Mouse (Mus musculus): ENCODE results near the gene Klf13.
A peak's percentile ranks its signal among the peaks of the same experiment; 100 is the strongest.

The Klf13 gene

DNA sequence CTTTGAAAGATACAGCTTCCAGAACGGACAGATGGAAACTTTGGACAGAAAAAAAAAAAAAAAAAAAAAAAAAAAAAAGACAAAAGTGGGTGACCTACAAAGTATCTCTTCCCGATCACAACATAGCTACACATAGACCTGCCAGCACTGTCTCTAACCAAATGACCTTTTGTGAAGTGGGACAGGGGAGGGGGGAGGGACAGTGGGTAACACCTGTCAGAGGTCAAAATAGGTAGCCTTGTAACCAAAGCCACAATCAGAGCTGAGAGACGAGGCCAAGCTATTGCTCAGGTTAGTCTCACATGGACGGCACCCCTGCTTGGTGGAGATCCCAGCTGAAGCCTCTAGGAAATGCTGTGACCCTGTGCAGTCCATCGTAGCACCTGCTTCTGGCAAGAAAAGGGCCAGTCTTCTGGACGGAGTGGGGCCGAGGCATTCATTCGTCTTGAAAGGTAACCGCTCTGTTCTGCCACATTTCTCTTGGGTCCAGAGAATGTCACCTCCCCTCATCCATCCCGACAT is 51.1 kb downstream of the Klf13 start:
- no peak for DNase-seq (ENCODE audit: low read depth, low spot score)

GRCm38 (mm10) chr7:63887034-63887551 is 51.6 kb downstream of the Klf13 start:
- DNase-seq (ENCODE audit: low read depth, low spot score) = no peak

DNA sequence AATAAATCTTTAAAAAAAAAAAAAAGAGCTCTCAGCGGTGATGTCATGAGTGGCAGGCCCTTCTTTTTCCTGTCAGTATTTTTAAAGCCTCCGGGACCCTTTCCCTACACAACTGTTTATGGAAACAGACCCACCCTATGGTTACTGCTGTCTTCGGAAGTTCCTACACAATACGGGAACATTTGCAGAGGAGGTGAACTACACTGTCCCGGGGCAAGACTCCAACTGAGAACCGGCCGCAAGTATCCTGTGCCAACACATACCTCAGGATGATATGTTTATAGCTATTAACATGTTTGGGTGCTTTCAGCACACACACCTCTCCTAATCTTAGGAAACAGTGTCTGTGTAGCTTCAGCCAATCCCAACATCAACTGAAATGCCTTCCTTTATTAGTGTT is 53.7 kb downstream of the Klf13 start:
- no peak for DNase-seq (ENCODE audit: low read depth, low spot score)

- DNase-seq (ENCODE audit: low read depth, low spot score) = no peak
These were observed 56.0 kb downstream of the Klf13 start for GRCm38 (mm10) chr7:63882739-63883138.

DNA sequence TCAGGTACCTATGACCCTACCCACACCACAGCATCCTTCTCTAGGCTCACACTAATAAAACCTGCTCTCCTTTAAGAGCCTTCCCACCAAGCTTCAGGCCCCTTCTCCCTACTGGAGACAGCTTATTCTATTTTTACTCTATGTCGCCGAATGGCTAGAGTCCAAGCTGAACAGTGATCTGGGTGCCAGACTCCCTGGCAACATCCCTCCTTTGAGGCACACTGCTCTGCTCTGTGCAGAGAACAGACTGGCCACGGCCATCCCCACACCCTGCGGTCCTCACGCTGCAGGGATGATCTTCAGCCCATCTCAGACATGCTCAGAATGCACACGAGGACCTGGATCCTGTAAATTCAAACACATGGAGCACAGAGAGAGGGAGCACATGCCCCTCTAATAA is 59.1 kb downstream of the Klf13 start:
- DNase-seq (ENCODE audit: low read depth, low spot score) = no peak

DNA sequence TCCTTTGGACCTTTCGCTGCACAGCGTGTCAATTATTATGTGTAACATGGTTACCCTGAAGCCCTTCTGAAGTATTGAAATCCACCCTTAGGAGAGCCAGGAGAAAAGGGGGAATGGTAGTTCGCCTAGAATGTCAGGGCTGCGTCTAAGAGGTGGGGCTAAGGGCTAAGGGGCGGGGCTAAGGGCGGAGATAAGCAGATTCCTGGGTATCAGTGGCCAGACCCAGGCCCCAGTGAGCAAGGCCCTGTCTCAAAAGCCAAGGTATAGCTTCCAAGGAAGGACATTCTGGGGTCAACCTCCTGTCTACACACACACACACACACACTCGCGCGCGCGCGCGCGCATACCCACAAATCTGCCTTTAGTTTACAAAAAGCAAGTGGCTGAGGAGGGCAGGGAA is 61.1 kb downstream of the Klf13 start:
- DNase-seq (ENCODE audit: low read depth, low spot score) = peak; percentile 29

DNA sequence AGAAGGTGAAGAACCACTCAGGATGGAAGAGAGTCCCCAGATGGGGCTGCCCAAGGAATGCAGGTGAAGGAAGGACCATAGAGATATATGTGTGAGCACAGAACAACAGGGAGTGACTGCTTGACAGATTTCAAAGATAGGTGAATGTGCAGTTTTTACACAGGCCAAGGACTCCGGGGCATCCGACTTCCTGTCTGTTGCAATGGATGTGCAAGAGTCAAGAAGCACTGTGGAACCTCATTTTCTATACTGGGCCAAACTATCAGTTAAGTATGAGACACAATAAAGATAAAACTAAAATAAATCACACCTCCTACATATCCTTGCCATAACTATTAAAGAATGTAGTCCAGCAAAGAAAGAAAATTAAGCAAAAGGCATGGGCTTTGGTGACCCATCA is 62.1 kb downstream of the Klf13 start:
- DNase-seq (ENCODE audit: low read depth, low spot score) = no peak

GRCm38 (mm10) chr7:63875686-63876085 is 63.0 kb downstream of the Klf13 start:
- no peak for DNase-seq (ENCODE audit: low read depth, low spot score)

GRCm38 (mm10) chr7:63873880-63874279 is 64.8 kb downstream of the Klf13 start:
- DNase-seq (ENCODE audit: low read depth, low spot score) = no peak

- DNase-seq (ENCODE audit: low read depth, low spot score) = no peak
These were observed 67.0 kb downstream of the Klf13 start for GRCm38 (mm10) chr7:63871698-63872097.

GRCm38 (mm10) chr7:63868356-63868918 is 70.3 kb downstream of the Klf13 start:
- DNase-seq (ENCODE audit: low read depth, low spot score) = no peak

- DNase-seq (ENCODE audit: low read depth, low spot score) = no peak
These were observed 72.8 kb downstream of the Klf13 start for GRCm38 (mm10) chr7:63865911-63866310.

DNA sequence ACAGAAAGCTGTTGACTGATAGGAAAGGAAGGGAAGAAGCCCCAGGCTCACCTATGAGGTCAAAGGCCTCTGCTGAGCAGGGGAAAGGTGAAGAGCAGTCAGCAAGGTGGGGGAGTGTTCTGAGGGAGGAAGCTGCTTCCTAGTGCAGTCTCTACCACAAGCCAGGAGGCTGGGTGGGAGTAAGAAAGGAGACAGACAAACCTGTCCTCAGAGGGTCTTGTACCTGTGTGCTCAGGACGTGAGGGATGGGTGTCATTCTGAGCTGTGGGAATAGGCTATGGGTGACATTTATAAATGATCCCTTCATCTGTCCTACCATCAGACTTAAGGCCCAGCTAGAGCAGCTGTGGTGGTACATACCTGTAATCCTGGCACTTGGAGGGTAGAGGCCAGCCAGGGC is 75.7 kb downstream of the Klf13 start:
- DNase-seq (ENCODE audit: low read depth, low spot score) = no peak

GRCm38 (mm10) chr7:63861123-63861522 is 77.6 kb downstream of the Klf13 start:
- DNase-seq (ENCODE audit: low read depth, low spot score) = no peak

DNA sequence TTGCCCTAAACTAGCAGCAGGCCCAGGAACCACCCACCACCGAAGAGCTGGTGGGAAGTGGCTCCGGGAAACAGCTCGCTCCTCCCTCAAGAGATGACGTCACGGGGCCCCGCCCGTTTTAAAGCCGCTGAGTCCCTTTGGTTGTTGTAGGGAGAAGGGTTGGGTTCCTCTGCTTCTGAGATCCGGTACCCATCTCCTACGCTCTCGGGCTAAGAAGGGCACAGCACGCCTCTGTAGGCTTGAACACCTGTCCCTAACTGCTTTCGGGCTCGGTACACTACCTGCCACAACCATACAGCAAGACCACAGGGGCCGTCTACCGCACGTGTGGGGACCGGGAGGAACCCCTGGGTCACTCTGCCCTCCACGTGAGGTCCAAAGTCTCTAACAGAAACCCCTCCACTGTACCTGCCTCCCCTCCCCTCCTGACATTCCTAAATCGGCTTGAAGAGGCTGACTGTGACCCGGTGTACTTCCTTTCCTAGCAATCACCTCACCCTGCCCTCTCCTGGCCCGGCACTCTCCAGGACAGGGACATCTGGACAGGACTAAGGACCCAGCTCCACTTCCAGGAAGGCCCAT is 80.1 kb downstream of the Klf13 start:
- peak; percentile 36 for DNase-seq (ENCODE audit: low read depth, low spot score)

GRCm38 (mm10) chr7:63857771-63858417 is 80.8 kb downstream of the Klf13 start:
- DNase-seq (ENCODE audit: low read depth, low spot score) = no peak

DNA sequence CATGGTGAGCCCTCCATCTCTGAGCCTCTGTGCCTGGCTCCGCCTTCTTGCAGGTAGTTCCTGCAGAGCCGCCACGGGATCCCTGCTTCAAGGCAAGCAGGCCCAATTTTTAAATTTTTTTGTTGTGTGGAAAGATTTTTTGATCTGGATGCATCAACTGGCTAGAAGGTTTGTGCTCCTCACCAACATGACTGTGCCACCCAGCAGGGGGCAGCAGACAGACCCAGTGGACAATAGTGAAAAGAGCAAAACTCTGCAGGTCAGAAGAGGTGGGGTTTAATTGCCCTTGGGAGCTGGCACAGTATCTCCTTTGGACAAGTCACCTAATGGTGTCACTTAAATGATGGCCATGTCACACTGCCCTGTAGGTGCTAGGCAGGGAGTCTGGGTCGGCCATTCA is 83.4 kb downstream of the Klf13 start:
- peak; percentile 20 for DNase-seq (ENCODE audit: low read depth, low spot score)

- no peak for DNase-seq (ENCODE audit: low read depth, low spot score)
These were observed 86.7 kb downstream of the Klf13 start for GRCm38 (mm10) chr7:63851841-63852533.
